Mouse (Mus musculus): ENCODE results near the gene Nmur1.
"Not testable (repeated sequence)": the region's sequence is repeated elsewhere in the genome, so short reads cannot be mapped to it uniquely, and the experiment has no call there.

Nmur1 gene

DNA sequence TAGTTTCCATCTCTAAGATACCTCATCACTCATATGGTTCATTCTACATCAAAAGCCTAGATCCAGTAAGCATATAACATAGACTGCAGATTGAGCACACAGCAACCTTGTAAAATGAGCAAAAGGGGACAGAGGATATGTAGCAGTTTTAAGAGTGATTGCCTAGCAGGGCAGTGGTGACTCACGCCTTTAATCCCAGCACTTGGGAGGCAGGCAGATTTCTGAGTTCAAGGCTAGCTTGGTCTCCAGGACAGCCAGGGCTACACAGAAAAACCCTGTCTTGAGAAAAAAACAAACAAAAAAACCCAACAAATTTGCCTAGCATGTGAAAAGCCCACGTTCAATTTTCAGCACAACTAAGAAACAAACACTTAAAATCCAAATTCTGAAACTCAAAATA, 71.8 kb downstream of the Nmur1 start:
- DNase-seq, result no peak

GRCm38 (mm10) chr1:86350576-86350975, 75.5 kb downstream of the Nmur1 start:
- no peak for DNase-seq

DNA sequence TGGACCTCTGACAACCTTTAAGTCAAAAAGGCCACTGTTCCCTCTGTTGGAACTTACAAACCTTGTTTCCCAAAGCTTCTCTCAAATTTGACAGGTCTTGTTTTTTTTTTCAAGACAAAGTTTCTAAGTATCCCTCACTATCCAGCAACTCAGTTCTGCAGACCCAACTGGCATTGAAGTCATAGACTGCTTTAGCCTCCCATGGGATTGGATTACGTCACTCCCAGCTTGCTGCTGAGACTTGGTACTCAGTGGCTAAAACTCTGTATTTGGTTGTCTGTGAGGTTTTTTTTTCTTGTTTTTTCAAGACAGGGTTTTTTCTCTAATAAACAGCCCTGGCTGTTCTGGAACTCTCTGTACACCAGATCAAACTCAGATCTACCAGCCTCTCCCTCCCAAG, 76.3 kb downstream of the Nmur1 start:
- no peak for DNase-seq

GRCm38 (mm10) chr1:86349201-86349600, 76.8 kb downstream of the Nmur1 start:
- DNase-seq, result no peak

GRCm38 (mm10) chr1:86348801-86349200, 77.2 kb downstream of the Nmur1 start:
- no peak for DNase-seq

- DNase-seq, result no peak
Measured at GRCm38 (mm10) chr1:86348083-86348482, 77.9 kb downstream of the Nmur1 start.

DNA sequence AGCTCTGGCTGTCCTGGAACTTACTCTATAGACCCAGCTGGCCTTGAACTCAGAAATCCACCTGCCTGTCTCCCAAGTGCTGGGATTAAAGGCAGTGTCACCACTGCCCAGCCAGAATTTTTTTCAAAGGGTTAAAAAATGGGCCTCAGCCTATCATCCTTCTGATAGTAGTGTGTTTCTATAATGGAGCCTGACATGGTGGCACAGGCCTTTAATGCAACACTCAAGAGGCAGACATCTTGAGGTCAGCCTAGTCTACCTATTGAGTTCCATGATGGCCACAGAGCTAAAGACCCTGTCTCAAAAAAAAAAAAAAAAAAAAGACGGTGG, 78.3 kb downstream of the Nmur1 start:
- DNase-seq, result no peak

- DNase-seq, result no peak
Measured at GRCm38 (mm10) chr1:86346851-86347715, 78.9 kb downstream of the Nmur1 start.

DNA sequence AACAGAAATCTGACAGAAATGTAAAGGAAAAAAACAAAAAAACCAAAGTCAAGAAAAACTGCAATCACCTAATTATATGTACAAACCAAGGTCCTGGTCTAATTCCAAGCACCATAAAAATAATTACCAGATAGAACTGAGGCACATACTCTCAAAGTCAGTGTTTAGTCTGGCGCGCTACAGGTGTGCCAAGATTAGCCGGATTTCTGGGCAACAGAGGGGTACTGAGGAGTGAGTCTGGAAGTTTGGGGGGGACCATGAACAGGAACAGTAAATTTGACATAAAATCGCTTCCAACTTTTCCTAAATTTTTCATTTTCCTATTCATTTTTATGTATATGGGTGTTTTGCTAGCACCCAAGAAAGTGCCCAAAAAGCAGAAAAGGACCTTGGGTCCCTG, 80.1 kb downstream of the Nmur1 start:
- no peak for DNase-seq

DNA sequence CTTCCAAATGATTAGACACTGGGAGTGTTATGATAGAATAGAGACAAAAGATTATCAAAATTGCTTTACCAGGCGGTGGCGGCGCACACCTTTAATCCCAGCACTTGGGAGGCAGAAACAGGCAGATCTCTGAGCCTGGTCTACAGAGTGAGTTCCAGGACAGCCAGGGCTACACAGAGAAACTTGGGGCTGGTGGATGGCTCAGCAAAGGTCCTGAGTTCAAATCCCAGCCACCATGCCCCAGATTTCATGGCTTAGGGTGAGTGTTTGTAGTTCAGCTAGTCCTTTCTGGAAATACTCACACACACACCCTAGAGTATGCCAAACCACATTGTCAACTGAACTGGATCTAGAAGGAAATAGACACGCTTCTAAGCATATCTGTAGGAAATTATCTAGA, 81.0 kb downstream of the Nmur1 start:
- no peak for DNase-seq

GRCm38 (mm10) chr1:86343969-86344861, 81.8 kb downstream of the Nmur1 start:
- peak; percentile 4 for DNase-seq

GRCm38 (mm10) chr1:86343087-86343645, 82.9 kb downstream of the Nmur1 start:
- DNase-seq, result no peak

DNA sequence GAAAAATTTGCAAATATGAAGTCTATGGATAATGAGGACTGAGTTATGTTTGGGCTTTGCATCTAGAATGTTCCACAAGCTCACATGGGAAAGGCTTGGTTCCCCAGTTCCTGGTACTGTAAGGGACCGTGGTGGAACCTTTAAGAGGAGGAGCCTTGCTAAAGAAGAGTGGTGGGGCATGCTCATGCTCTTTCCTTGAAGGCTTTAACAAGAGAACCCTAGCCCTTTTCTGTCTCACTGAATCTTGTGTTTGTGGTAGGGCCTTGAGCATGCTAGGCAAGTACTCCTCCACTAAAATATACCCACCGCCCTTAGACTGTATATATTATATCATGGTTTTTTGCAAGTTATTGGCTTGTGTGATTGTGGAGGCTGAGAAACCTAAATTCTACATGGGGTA, 83.7 kb downstream of the Nmur1 start:
- DNase-seq, result no peak

DNA sequence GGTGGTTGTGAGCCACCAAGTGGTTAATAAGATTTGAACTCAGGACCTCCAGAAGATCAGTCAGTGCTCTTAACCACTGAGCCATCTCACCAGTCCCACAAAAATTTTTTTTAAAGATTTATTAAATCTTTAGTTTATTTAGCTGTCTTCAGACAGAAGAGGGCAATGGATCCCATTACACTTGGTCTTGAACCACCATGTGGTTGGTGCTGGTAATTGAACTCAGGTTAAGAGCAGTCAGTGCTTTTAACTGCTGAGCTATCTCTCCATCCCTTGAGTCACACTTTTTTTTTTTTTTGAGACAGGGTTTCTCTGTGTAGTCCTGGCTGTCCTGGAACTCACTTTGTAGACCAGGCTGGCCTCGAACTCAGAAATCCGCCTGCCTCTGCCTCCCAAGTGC, 84.9 kb downstream of the Nmur1 start:
- not testable (repeated sequence) for DNase-seq

- peak; percentile 89 for DNase-seq
Measured at GRCm38 (mm10) chr1:86339156-86339812, 86.7 kb downstream of the Nmur1 start.

- no peak for DNase-seq
Measured at GRCm38 (mm10) chr1:86336330-86336729, 89.7 kb downstream of the Nmur1 start.

Data from lung, postnatal 14 days (tissue).